Mouse (Mus musculus) embryo, embryonic 11 days (tissue): ENCODE data around the gene Rassf3.

Experiments
- DNase-seq: peaks from one replicate; pipeline ENCODE4 v3.0.0-alpha.2; 2015

The Rassf3 gene

DNA sequence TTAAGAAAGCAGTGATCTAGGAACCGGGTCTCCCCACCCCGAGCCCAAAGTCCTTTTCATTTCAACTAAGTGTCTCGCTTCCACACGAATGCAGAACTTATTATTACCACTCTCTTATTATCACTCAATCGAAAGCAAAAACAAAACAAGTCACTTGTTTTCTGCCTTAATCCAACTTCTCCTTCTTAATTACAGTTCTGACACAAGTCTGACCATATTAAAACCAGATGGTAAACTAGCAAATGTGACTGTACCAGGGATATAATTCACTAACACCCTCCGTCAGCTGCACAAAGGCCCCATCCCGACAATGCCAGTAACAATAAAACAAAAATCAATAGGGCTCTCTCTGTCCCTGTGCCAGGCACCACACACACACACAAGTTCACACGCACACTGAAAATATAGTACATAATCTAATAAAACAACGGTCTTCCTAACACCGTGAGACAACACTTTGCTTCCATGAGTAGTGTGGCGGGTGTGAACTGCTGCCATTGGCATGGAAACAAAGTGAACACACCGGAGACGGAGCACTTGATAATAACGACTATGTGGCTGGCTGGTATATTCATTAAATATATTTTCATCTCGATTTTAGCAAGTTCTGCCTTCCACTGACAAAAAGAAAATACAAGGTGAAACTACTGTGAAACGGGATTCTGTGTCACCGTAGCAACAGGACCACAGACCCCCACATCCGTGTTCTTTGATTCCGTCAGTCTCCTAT is 16.9 kb downstream of the Rassf3 start:
- DNase-seq = no peak

DNA sequence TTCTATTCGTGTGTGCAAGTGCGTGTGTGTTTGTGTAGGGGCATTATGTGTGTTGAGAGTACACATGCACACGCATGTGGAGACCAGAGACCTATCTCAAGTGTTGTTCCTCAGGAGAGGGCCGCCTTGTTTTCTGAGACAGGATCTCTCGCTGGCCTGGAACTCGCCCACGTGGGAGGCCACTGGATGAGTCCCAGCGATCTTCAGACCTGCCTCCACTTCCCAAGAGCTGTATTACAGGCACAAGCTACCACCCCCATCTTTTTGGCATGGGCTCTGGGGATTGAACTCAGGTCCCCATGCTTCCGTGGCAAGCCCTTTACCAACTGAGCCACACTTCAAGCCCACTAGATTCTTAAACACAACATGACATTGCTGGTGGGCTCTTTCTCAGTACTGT is 17.7 kb downstream of the Rassf3 start:
- DNase-seq = no peak

DNA sequence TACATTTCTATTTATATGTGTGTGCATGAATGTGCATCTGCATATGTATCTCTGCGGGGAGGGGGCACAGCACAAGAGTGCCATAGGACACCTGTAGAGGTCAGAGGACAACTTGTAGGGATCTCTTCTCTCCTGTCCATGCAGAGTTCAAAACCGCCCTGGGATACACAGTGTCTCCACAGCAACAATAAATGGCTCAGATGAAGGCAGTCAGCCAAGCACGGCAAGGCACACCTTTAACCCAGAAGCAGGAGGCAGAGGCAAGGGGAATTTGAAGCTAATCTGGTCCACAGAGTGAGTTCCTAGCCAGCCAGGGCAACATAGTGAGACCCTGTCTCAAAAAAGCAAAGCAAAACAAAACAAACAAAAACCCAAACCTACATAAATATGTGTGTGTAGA is 18.8 kb downstream of the Rassf3 start:
- DNase-seq = no peak

DNA sequence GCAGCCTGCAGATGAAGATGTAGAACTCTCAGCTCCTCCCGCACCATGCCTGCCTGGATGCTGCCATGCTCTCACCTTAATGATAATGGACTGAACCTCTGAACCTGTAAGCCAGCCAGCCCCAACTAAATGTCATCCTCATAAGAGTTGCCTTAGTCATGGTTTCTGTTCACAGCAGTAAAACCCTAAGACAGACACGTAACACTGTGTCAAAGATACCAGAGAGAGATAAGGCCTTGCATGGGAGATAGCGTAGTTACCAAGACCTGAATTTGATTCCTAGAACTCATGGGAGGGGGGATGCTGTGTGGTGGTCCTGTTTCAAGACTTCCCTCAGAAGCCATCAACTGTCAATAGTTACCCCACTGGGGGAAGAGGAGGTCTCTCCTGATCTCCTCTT is 20.6 kb downstream of the Rassf3 start:
- DNase-seq = no peak

DNA sequence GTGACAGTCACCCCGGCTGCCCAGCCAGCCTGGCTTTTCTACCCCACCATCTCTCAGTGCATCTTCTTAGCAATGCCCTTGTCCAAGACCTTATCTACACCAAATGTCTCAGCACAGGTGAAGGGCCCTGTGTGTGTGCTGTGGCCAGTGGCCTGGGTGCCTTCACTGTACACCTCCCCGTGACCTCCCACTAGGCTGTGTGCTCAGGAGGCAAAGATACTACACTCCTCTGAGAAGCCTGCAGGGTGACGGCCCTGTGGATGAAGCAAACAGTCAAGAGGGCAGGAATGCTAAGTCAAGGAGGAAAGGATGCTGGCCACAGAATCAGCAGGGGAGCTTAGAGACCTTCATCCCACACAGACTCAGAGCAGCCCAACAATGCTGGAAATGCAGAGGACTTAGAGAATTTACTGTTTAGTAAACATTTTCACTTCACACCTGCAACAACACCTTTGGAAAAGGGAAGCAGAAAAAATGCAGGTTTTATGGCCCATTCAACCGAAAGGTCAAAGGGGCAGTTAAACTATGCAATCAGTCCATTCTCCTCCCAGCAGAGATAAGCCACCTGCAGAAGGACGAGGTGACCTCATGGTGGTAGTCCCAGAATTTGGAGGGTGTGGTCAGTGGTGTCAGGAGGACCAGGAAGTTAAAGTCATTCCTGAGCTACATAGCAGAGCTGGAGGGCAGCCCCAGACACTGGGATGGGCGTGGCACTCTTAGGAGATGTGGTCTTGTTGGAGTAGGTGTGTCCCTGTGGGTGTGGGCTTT is 21.3 kb downstream of the Rassf3 start:
- DNase-seq = no peak

DNA sequence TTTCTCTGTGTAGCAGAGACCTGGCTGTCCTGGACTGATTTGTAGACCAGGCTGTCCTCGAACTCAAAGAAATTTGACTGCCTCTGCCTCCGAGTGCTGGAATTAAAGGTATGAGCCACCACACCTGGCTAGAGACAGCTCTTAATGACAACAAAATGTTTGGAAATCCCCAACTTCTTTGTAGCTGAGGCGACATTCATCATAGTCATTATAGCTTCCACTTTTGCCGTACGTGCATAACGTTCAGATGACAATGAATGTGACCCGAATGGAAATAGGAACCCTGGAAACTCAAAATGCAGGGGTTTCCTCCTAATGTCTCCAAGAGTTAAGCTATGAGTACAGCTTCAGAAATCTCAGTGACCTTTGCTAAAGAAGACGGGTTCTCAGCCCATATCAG is 22.1 kb downstream of the Rassf3 start:
- DNase-seq = no peak

DNA sequence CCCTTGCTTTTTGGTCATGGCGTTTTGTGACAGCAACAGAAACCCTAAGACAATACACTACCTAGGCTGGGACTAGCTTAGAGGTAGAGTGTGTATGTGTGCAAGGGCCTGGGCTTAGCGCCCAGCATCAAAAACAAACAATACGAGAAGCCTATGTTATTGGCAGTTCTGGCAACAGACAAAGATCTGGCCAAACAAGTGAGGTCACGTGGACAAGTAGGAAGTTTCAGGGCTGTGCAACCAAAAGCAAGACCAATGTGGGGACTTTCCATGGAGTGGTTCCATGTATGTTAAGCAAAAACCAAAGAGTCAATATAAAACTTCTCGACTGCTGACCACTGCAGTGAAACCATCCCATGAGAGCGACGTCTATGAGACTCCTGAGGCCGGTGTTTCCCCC is 30.3 kb downstream of the Rassf3 start:
- DNase-seq = no peak

DNA sequence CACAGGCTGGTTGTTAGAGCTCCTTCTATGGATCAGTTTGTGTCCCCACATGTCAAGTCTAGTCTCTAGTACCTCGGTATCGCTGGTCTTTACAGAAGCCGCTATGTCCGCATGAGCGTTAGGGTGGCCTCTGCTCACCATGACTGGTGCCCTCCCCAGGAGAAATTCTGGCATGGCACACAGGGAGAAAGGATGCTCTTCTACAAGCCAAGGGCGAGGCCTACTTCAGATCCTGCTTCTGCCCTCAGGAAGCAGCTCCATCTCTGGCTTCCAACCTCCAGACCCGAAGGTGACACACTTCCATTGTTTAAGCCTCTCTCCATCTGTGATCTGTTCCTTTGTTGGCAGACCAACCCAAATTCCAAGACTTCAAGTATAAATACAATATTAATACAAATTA is 31.9 kb downstream of the Rassf3 start:
- DNase-seq = no peak

DNA sequence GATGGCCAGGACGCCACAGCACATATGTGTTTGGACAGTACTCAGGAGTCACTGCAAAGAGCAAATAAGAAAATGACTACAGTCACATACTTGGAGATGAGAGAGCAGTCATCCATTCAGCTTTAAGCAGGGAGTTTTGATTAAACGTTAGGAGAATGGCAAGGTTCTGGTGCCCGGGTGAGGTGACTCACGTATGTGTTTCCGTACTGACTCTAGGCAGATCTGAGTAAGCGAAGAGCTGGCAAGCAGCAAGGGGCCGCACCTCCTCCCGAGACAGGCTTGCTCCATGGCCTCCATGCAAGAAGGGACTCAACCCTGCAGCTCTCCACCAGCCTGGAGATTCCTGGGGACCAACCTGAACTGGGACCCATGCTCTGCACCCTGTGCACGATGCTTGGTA is 32.4 kb downstream of the Rassf3 start:
- DNase-seq = no peak

DNA sequence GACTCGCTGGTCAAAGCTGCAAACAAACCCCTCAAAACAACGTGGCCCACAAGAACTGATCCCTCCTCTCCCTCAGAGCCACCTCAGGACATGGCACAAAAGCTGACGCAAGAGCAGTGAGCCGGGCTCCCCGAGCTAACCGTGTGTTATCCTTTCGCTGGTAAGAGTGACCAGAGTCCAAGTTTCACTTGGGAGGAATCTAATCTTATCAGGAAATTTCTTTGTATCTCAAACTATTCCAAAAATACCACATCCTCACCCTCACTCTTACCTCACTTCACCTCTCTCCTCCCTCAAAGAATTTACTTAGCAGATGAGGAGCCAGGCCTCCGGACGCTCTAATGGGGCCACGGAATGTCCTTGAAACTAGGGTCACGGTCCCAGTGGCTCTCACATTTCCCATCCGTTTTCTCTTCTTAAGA is 36.8 kb downstream of the Rassf3 start:
- DNase-seq = no peak

DNA sequence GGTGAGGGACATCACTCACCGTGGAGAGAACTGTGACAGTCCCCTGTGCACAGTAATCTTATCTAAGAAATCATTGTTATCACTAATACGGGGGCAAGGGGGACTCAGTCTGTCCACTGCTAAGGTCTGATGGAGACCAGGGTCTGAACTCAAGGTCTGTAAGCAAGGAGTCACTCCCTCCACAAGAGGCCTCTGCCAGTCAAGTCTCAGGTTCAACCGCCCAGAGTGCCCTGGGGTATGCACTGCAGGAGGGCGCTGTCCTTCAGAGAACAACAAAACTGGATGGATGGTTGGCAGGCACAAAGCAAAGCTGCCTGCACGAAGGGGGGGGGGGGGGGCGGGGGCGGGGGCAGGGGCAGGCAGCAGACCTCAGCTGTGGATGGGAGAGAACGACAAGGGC is 38.0 kb downstream of the Rassf3 start:
- no peak for DNase-seq

DNA sequence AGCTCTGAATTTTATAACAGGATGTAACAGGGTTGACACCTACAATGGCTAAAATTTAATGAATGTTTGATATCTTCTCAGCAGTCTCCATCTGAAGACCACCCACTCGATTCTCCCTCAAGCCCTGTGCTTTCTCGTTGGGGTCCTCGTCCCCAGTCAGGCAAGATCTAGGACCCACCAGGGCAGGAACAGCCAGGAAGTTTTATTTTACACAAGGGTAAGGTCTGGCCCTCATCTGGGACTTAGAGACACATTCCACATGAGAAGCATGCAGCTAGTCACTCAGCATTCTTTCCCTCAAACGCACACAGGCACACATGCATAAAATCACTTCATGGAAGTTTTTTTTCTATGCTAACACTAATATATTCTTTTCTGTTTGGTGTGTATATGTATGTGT is 39.5 kb downstream of the Rassf3 start:
- no peak for DNase-seq

DNA sequence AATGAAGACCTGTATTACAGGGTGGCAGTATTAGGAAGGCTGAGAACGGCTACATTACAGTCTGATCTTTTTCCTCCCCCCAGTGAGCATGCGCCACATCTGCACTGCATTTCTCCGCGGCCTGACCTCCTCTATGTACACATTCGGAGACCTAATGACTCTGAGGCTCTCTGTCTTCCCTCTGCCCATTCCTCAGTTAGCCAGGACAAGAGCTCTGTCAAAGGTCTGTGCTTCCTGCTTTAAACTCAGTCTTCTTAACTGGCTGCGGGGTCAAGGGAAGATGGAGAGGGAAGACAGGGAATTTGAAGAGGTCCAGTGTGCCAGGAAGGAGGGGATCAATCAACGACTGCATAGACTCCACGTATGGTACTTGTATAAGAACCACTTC is 39.9 kb downstream of the Rassf3 start:
- DNase-seq = peak; percentile 77

DNA sequence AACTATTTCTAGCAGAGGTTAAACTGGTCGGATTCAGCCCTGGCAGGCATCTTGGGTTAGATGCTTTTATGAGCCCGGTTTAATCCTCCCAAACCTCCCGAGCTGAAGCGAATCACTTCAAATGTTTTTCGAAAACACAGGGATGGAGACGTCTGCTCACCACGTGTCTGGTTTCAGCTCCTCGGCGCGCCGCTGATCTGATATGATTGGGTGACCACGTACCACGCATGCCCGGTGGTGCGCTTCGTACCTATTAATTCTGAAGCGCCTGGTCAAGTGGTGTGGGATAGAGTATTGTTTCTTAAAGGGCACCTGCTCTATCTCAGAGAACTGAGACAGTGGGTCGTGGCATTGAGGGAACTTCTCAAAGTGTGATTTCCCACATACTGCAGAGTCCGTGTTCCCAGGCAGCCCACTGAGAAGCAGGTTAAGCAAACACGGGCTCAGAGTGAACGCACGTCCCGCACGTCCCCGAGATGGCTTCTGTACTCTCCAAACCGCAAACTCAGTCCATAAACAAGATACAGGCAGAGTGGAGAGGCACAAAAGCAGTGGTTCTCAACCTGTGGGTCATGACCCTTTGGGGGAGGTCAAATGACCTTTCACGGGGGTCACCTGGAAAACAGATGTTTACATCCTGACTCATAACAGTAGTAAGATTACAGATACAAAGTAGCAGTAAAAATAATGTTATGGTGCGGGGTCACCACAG is 40.4 kb downstream of the Rassf3 start:
- peak; percentile 65 for DNase-seq

DNA sequence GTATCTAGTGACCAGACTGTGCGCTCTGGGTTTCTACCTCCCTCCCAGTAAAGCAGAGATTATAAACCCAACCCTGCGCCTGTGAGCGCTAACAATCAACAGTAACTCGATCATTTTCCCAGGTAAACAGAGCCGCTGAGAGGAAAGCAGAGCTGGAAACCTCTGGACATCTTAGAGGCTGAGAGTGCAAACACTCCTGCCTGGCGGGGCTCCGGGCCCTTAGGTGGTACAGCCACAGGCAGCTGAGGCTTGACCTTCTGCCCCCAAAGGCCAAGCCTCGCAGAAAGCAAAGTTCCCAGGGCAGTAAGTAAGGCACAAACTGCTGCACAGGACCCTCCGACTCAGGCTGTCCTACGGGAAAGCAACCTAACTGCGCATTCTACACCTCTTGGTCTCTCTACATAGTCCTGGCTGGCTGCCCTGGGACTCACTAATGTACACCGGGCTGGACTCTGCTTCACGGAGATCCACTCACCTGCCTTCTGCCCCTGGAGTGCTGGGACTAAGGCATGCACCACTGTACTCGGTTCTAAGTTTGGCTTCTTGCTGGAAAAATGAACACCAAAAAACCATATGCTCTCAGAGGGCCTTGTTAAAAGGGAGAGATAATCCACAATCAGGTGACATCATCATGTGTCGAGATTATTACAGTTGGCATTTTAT is 41.6 kb downstream of the Rassf3 start:
- DNase-seq = no peak

DNA sequence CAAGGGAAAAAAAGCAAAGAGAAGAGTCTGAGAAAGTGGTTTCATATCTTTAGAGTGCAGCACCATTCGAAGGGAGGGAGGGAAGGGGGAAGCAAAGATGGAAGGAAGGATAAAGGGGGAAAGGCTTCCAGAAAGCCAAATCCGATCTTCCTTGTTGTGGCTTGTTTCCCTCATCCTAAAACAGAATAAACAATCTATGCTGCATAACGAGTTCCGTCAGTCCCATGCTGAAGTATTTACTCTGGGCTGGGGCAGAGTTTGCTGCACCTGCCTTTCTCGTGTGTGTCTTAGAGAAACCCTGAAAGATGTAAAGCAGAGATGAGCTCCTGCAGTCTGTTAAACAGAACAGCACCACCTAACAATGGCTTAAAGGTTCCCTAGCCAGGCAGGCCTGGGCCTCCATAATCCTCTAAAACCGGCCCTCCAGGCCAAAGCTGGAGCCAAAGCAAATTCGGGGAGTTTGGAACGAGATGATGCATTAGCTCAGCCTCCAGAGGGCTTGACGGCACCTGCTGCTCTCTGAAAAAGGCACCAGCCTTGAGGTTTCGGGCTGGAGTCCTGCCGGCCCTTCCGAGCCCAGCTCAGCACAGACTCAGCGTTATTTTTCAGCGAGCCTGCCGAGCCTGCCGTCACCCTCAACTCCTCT is 43.4 kb downstream of the Rassf3 start:
- no peak for DNase-seq

DNA sequence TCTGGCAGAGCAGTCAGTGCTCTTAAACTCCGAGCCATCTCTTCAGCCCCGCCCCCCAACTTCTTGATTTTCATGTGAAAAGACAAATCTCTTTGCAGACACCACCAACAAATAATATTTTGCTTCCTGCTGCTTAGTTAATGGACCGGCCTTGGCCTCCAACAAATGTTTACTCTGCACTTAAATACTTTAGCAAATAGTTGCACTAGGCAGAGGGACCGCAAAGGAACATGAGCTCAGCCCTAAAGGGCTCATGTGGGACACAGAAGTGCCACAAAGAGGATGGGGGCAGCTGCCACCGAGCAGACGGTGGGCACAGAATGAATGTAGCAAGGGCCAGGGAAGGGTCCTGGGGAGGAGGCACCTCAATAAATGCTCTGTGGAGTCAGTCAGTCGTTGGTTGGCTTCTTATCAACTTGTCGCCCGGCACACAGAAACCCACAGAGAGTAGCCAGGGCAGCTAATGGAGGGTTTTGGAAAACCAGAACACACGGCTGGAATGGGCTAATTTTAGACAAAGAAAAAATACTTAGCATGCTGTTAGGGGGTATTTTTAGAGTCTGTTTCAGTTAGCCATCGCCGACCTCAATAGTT is 44.0 kb downstream of the Rassf3 start:
- no peak for DNase-seq

DNA sequence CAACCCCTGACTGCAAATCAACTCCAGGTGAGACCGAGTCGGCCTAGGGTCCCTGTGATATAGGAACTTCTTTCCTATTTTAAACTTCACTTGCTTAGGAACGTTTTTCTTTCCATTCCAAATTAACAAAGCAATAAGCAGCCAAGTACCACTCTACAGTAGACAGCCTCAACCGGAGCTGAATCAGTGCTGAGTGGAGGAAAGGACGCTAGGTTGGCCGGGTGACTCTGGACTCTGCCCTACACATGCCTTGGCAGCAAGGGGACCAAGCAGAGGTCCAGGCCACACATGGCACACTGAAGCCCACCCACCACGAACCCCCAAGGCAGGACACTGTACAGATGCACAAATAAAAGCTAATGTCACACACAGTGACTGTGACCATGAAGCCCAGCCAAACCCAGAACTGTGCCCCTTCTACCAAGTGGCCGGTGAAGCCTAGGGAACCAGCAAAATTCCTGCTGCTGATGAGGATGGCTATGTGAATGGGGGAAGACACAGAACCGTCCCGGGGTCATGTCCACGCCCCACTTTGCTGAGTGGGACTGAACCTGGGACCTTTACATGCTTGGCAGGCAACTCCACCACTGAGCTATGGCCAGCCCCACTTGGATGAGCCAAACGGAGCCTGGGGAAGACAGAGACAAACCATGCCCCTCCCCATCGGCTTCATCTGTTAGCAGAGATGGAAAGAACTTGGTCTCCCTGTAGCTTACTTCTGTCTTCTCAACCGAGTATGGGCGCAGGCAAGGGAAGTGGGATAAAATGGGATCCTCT is 45.2 kb downstream of the Rassf3 start:
- no peak for DNase-seq

DNA sequence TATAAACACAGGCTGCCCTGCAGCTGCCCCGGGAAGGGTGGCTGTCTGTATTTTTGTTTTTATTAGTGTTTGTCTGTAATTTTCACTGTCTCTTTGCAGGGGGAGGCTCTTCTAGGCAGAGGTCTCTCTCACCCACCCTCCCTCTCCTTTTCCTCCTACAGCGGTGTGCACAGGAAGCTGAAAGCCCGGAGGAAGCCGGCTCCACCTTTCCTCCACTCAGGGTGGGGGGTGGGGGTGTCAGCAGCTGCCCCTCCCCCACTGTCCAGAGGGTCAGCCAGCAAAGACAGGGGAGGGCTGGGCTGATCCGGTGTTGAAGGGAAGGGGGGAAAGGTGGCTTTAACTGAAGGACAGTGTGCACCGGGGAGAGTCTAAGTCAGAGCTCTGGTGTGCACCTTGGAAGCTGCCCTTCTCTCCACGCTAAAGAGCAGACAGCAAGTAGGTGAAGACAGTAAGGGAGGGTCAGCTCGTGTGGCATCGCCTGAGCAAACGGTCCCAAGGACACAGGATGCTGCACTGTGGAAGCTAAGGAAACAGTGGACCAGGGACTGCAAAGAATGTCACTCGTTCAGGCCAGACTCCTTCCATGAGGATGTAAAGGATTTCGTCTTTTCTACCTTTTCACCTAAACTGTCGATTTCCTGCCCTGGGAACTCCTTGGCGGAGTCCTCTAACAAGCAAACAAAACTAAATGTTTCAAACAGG is 46.0 kb downstream of the Rassf3 start:
- peak; percentile 57 for DNase-seq

DNA sequence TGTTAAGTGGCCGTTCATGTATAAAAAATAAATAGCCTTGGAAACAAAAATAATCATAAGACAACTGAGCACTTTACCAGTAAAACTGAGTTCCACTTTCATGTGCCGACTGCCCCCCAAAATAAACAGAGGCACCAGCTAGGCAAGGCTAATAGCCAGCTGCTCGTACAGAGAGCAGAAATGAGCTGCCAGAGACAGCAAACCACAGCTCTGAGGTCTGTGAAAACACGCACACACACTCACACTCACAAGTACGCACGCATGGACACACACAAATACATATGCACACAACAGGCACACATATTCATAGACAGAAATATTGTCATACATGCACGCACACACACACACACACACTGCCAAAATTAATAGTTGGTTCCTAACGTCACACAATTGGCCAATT is 46.6 kb downstream of the Rassf3 start:
- DNase-seq = no peak

DNA sequence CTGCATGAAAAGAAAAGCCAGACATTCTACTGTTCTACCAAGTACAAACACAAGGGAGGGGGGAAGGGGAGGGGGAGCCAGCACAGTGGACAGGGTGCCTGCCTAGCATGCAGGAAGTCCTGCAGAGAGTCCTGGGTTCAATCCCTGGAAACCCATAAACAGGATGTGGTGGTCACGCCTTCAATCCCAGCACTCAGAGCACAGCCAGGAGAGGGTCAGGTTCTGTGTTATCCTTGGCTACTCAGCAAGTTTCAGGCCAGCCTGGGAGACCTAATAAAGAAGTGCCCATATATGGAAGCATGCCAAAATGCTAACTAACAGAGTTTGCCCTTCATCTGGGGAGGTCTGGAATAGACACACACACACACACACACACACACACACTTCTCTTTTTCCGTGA is 47.1 kb downstream of the Rassf3 start:
- peak; percentile 65 for DNase-seq
